Mouse (Mus musculus) midbrain, postnatal 0 days (tissue): ENCODE measurements around the gene Cltrn. TPM values are rescaled to one million over a fixed set of nuclear protein-coding genes. Genes with fewer than 3 reads are reported as not detected.

Source experiments
- ATAC-seq: fragments of 200-750 bp; cut with Nextera tagmentation; 2 replicates; pipeline ENCODE4 v1.8.0; 2017; ENCODE audit warnings: moderate number of reproducible peaks, mild to moderate bottlenecking, moderate TSS enrichment, moderate library complexity; ENCODE audit not compliant: low FRiP score
- DNase-seq: peaks from one replicate; pipeline ENCODE4 v3.0.0-alpha.2; 2015; ENCODE audit warnings: low spot score
- H3K27ac ChIP-seq: fragments of 300-500 bp; sonication (generic); 2 replicates; pipeline ENCODE4 v1.5.1; 2014; ENCODE audit warnings: low read depth, mild to moderate bottlenecking, low read length, mixed read lengths
- H3K27me3 ChIP-seq: fragments of 300-500 bp; sonication (generic); 2 replicates; pipeline ENCODE4 v1.6.1; 2014; ENCODE audit warnings: low read length, control low read depth, mixed read lengths; ENCODE audit not compliant: insufficient read depth
- H3K36me3 ChIP-seq: fragments of 300-500 bp; sonication (generic); 2 replicates; pipeline ENCODE4 v1.6.1; 2014; ENCODE audit warnings: low read length, control low read depth, mixed read lengths; ENCODE audit not compliant: insufficient read depth
- H3K4me1 ChIP-seq: fragments of 300-500 bp; sonication (generic); 2 replicates; pipeline ENCODE4 v1.6.1; 2014; ENCODE audit warnings: mild to moderate bottlenecking, control low read depth, antibody characterized with exemption, low read length, mixed read lengths; ENCODE audit not compliant: insufficient read depth
- H3K4me2 ChIP-seq: fragments of 300-500 bp; sonication (generic); 2 replicates; pipeline ENCODE4 v1.6.1; 2014; ENCODE audit warnings: low read depth, mild to moderate bottlenecking, low read length, mixed read lengths; ENCODE audit not compliant: poor library complexity, severe bottlenecking
- H3K4me3 ChIP-seq: fragments of 300-500 bp; sonication (generic); 2 replicates; pipeline ENCODE4 v1.5.1; 2014; ENCODE audit warnings: low read depth, mild to moderate bottlenecking, low read length, moderate library complexity
- H3K9ac ChIP-seq: fragments of 300-500 bp; sonication (generic); replicated peaks from 2 replicates; pipeline ENCODE4 v1.6.1; 2014; ENCODE audit warnings: mild to moderate bottlenecking, low read length, moderate library complexity, mixed read lengths; ENCODE audit not compliant: poor library complexity, severe bottlenecking
- H3K9me3 ChIP-seq: fragments of 300-500 bp; sonication (generic); 2 replicates; pipeline ENCODE4 v1.6.1; 2016; ENCODE audit warnings: low read length, control low read depth
- CTCF ChIP-seq: IDR thresholded peaks from 2 replicates; pipeline ENCODE4 v1.5.1; 2016; ENCODE audit warnings: antibody characterized with exemption, mild to moderate bottlenecking
- WGBS: fragments of 180-500 bp; shearing (Covaris S2); extraction: QIAGEN DNeasy Blood & Tissue Kit; methylation state at CpG from one replicate; pipeline ENCODE4 v1.1.7; 2014; 5-methylcytosine and 5-hydroxymethylcytosine counted together
- polyA plus RNA-seq: library from polyadenylated mRNA; unstranded; fragments of >200 nt; fragmentation: Nextera tagmentation; extraction: Ambion mirVana; gene quantifications from 2 replicates; pipeline ENCODE4 v1.2.1, GENCODE M21; 2015
- total RNA-seq: library from RNA; depleted of rRNA; stranded (reverse); fragments of >200 nt; gene quantifications from 2 replicates; pipeline ENCODE4 v1.2.3, GENCODE M21; 2014

The Cltrn gene
- total and polyA plus RNA-seq, 2 experiments from 2014 or later: 0.12 TPM; not detected in 1

DNA sequence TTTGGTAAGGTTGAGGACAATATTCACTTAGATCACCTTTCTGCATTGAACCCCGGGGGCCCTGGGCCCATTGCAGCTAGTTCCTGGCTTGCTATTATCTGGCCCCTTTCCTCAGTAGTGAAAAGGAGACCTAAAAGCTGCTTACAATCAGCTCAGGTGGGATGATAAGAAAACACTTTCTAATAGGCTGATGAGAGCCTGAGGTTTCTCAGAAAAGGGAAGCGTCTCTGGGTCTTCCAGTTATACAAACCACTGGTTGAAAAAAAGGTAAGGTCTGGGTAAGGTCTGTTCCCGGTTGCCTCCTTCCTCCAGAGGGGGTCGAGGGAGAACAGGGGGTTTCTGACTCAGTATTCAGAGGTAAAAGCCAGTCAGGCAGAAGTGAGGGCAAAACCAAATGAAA lies 29.6 kb upstream of the Cltrn start:
- Histone ChIP-seq H3K9me3 (no peaks in the 10 kb centered on the region), H3K27me3 (no peaks in the 10 kb centered on the region; the same call in 1 of the 2 replicates), H3K27ac (no peak overlapping the region), H3K4me2 (no peak overlapping the region), H3K36me3 (no peaks in the 10 kb centered on the region), H3K4me1 (no peaks in the 10 kb centered on the region), H3K4me3 (no peak overlapping the region), H3K9ac (no peak overlapping the region)
- no peak for DNase-seq
- no peak for TF ChIP-seq CTCF
- ATAC-seq: no peak
- WGBS: 74% methylated on average over 4 of the region's 4 CpGs

GRCm38 (mm10) chrX:164066185-164066584 lies 22.4 kb upstream of the Cltrn start:
- Histone ChIP-seq H3K27ac (no peak overlapping the region), H3K4me1 (no peaks in the 10 kb centered on the region), H3K4me2 (no peak overlapping the region), H3K27me3 (no peaks in the 10 kb centered on the region), H3K36me3 (no peaks in the 10 kb centered on the region), H3K9ac (no peak overlapping the region), H3K9me3 (no peaks in the 10 kb centered on the region), H3K4me3 (no peak overlapping the region)
- DNase-seq (peak; percentile 85), ATAC-seq (no peak)
- WGBS: 15% methylated on average over 2 of the region's 2 CpGs
- TF ChIP-seq CTCF: peak; percentile 84

DNA sequence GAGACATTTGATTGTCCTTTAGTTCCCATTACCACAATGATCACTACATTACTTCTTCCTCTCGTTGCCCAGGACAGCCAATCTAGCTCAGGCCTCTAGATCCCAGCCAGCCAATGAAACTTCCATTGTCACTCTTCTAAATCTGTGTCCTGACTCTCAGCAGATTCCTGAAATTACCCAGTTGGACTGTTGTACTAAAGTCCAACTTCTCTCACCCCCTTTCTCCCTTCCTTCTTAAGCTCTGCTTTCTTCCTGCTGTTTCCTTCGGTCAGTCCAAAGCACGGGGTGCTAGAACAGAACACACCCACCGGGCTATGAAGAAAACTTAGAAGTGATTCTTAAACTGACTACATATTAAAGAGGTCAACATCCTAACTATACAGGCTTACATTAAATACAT lies 19.7 kb upstream of the Cltrn start:
- H3K4me1 ChIP-seq: no peaks in the 10 kb centered on the region
- ATAC-seq (no peak), DNase-seq (no peak)
- no peak overlapping the region for H3K27ac ChIP-seq
- no peaks in the 10 kb centered on the region for H3K36me3 ChIP-seq
- TF ChIP-seq CTCF: no peak
- no peak overlapping the region for H3K9ac ChIP-seq
- WGBS: 81% methylated on average over 4 of the region's 4 CpGs
- no peak overlapping the region for H3K4me2 ChIP-seq
- no peaks in the 10 kb centered on the region for H3K9me3 ChIP-seq
- H3K4me3 ChIP-seq: no peak overlapping the region
- no peaks in the 10 kb centered on the region for H3K27me3 ChIP-seq

DNA sequence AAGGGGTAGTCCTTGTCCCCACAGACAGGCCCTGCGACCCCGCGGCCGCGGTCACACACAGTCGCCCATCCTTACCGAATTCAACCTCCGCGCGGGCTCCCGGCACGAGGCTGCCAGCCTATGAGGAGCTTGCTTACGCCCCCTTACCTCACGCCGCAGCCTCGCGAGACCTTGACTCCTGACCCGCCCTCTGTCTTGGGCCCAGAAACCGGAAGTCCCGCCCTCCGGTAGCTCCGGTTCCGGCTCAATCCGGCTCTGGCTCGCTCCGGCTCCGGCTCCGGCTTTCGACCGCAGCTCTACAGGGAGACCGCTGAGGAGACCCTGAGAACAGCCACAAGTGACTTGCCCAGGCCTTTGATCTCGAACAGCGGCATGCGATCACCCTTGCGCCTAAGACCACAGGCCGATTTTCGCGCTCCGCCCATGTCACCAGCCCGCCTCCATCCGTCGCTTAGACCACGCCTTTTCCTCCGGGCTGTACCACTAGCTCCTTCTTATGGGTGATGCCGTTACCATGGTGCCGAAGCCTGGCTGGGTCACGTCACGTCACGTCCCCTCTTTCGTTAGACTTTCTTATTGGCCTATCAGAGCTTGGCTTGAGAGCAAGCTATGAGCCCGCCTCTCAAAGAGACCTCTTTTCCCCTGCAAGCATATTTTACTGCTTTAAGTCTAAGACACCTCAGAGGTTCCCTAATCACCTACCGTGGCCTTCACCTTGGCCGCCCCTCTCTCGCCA lies 12.4 kb upstream of the Cltrn start, which contains the start of gene Siah1b:
Gene Siah1b (minus strand): TSS at position 454 of the 736 bp plus-strand sequence.
- H3K4me2 ChIP-seq: peak within 1 kb of the TSS; percentile 61
- H3K27me3 ChIP-seq: no peaks in the 10 kb centered on the region
- H3K36me3 ChIP-seq: no peaks in the 10 kb centered on the region
- DNase-seq: peak; percentile 96
- H3K9me3 ChIP-seq: no peaks in the 10 kb centered on the region
- peak; percentile 100 for ATAC-seq
- H3K9ac ChIP-seq: peak within 1 kb of the TSS; percentile 55; the same call in 1 of the 2 replicates
- 27% methylated on average over 48 of the region's 54 CpGs for WGBS
- TF ChIP-seq CTCF: no peak
- peak within 1 kb of the TSS; percentile 85 for H3K27ac ChIP-seq
- H3K4me1 ChIP-seq: no peaks in the 10 kb centered on the region
- H3K4me3 ChIP-seq: peak within 1 kb of the TSS; percentile 46

- TF ChIP-seq CTCF: no peak
- Histone ChIP-seq H3K9me3 (no peaks in the 10 kb centered on the region), H3K4me2 (no peak overlapping the region), H3K4me1 (no peaks in the 10 kb centered on the region), H3K4me3 (no peak overlapping the region), H3K27ac (no peak overlapping the region), H3K9ac (no peak overlapping the region), H3K27me3 (no peaks in the 10 kb centered on the region), H3K36me3 (no peaks in the 10 kb centered on the region)
- 91% methylated on average over 9 of the region's 9 CpGs for WGBS
- DNase-seq (no peak), ATAC-seq (no peak)
These were observed 6.6 kb upstream of the Cltrn start for GRCm38 (mm10) chrX:164082030-164082429.

DNA sequence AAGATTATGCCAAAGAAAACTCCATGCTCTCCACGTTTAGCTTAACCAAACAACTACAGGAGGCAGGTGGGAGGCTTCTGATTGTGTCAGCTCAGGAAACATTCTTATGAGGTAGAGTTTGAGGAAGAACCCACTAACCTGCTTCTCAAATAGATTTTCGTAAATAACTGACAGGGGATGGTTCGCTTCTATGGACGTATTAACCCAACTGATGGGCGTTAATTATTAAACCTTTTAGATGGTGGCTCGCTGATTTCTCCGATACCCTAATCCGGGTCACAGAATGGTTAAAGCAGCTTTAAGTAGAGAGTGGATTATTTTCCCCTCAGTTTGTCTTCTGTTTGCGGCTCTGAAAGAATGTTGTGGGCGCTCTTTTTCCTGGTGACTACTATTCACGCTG lies 1.3 kb downstream of the Cltrn start:
- TF ChIP-seq CTCF: no peak
- no peak overlapping the region for H3K4me2 ChIP-seq
- no peaks in the 10 kb centered on the region for H3K9me3 ChIP-seq
- no peak overlapping the region for H3K27ac ChIP-seq
- H3K4me1 ChIP-seq: no peaks in the 10 kb centered on the region
- WGBS: 69% methylated on average over 11 of the region's 11 CpGs
- no peaks in the 10 kb centered on the region for H3K36me3 ChIP-seq
- H3K27me3 ChIP-seq: peaks cover 3% of the 10 kb centered on the region; the same call in 1 of the 2 replicates
- DNase-seq (no peak), ATAC-seq (no peak)
- H3K9ac ChIP-seq: no peak overlapping the region
- no peak overlapping the region for H3K4me3 ChIP-seq
